Mouse (Mus musculus) monocyte, adult 2 months (primary cell): ENCODE data around the gene Pla1a.

ENCODE experiments used
- DNase-seq, 2 experiments: peaks; one replicate each; pipeline ENCODE4 v3.0.0; 2022; ENCODE audit warnings: low spot score in 2 of 2, low read depth in 1 of 2

Gene Pla1a

GRCm38 (mm10) chr16:38348217-38348761 is 84.7 kb downstream of the Pla1a start:
- no peak for DNase-seq

- no peak for DNase-seq
Observed at GRCm38 (mm10) chr16:38347588-38347987, 85.4 kb downstream of the Pla1a start.

DNA sequence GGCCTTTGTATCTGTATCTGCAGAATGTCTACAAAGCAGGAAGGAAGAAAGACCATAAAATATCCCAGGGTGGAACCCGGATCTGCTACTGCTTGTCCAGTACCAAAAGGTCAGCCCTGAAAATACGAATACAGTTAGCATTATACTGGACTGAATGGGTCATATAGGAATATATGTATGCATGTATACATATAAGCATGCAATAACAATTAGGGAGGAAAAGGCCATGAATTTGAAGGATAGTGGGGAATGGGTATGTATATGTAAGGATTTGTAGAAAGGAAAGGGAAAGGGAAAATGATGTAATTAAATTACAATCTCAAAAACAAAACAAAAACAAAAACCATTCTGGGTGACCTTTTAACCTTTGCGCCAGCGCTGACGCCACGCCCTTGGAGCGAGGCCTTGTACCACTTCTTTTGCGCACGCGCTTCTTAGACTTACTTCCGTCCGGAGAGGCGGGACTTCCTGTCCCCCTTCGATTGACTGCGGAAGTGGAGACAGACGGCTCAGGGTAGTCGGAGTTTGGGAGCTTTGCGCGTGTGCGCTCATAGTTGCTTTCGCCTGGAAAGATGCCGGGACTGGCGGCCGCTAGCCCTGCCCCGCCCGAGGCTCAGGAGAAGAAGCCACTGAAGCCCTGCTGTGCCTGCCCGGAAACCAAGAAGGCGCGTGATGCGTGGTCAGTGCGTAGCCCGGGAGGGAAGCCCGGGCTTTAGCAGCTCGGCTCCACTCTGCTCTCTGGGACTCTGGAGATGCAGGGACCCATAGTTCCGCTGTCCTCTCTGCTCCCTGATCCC is 86.2 kb downstream of the Pla1a start, which contains the start of the genes Cox17 and Gm21987:
TSS of gene Cox17 (plus strand) at position 463 of the 797 bp plus-strand sequence.
TSS of gene Gm21987 (plus strand) at position 512 of the 797 bp plus-strand sequence.
- peak; percentile 90 to 92 for DNase-seq
